Mouse (Mus musculus): ENCODE results near the gene Rpf2.
A peak's percentile ranks its signal among the peaks of the same experiment; 100 is the strongest.

The Rpf2 gene

DNA sequence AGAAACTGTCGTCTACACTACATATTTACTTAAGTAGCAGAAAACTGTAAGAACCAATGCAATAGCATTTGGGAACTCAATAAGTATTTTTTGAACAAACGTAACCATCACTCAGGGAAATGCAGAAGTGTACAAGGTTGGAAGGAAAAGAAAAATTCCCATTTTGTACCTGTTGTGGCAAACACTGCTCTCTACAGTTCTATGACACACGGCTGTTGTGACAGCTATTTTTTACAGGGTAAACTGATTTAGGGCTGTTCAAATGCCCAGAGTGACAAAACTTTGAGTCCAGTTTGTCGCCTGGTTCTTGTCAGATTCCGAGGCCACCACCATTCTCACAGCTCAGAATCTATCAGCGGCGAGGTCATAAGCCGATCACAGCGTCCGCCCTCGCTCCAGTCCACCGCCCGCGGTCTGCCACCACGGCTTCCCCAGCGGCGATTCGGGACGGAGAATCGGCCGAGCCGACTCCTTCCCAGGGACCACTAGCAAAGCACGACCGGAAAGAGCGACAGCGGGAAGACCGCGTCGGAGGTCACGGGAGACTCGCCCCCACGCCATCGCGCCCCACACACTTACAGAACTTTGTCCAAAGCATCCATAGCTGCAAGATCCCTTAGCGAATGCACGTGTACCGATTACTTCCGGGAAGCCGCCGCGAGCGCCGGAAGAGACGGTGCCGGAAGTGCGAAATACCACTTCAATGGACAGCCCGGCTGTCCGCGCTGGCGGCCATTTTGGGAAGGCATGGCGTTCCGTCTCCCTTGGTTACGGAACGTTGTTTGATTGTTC is at the start of gene Rpf2:
Gene Rpf2 (minus strand): TSS at position 663 of the 792 bp plus-strand sequence.
- peak; percentile 84 for DNase-seq (ENCODE audit: low read depth, low spot score)

DNA sequence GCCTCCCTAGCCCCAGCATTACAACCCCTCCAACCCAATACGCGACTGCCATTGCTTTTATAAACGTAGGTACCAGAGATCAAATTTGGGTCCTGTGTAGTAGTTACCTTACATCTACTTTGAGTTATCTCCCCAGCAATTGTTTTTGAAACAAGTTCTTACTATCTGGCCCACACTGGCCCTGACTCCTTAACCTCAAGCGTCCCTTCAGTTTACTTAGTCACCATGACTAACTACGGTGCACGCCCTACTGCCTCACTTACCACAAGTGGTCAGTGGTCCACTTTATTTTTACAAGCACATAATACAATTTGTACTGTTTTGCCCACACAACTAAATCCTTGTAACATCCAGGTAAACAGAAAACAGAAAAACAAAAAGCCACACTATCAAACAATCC is 45.8 kb upstream of the Rpf2 start:
- no peak for DNase-seq (ENCODE audit: low read depth, low spot score)

GRCm38 (mm10) chr10:40286767-40287166 is 39.9 kb upstream of the Rpf2 start:
- DNase-seq (ENCODE audit: low read depth, low spot score) = no peak

DNA sequence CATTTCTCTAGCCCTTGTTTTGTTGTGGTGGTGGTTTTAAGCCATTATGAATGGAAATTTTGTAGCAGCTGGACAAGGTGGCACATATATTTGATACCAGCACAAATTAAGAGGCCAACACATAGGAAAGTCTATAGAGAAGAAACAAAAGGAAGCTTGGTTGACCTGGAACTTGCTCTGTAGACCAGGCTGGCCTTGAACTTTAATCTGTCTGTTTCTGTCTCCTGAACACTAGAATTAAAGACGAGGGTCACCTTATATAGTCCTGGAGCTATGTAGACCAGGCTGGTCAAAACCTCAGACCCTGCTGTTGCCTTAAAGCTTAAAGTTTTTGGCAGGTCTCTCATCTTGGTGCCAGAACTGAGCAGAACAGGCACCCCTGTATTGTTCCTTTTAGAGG is 38.7 kb upstream of the Rpf2 start:
- DNase-seq (ENCODE audit: low read depth, low spot score) = no peak

- DNase-seq (ENCODE audit: low read depth, low spot score) = no peak
Observed at GRCm38 (mm10) chr10:40284997-40285396, 38.2 kb upstream of the Rpf2 start.

- no peak for DNase-seq (ENCODE audit: low read depth, low spot score)
Observed at GRCm38 (mm10) chr10:40284179-40284831, 37.5 kb upstream of the Rpf2 start.

DNA sequence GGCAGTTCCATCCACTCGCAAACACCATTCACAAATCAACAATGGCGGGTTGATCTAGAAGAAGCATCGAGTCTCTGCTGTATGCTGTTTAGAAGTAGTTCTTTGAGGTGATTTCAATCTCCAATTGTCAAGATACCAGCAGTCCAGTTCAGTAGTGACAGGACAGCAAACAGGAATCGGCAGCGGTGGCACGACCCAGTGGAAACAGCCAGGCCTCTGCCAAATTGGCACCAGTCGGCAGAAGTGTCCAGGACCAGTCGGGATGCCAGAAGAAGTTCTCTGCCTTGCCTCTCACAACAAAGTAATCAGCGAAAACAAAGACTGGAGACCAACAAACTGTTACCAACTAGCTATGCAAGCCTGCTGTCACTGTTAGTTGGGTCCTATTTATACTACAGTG is 36.8 kb upstream of the Rpf2 start:
- no peak for DNase-seq (ENCODE audit: low read depth, low spot score)

GRCm38 (mm10) chr10:40281565-40281964 is 34.7 kb upstream of the Rpf2 start:
- DNase-seq (ENCODE audit: low read depth, low spot score) = no peak

DNA sequence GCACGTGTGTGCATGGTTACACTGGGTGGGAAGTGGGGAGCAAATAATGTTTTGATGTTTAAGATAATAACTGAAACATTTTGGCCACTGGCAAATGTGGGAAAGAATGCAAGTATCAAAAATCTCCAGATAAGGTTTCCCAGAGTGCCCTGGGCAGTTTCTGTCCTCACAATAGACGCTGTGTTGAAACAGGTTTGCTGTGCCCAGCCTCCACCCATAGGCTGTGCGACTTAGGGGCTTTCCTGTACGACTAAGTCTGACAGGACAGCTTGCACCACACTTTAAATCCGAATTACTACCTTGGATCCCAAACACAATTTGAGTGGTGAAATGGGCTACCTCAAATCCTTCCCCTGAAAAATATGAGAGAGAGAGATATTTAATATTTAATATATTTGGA is 31.5 kb upstream of the Rpf2 start:
- DNase-seq (ENCODE audit: low read depth, low spot score) = no peak

DNA sequence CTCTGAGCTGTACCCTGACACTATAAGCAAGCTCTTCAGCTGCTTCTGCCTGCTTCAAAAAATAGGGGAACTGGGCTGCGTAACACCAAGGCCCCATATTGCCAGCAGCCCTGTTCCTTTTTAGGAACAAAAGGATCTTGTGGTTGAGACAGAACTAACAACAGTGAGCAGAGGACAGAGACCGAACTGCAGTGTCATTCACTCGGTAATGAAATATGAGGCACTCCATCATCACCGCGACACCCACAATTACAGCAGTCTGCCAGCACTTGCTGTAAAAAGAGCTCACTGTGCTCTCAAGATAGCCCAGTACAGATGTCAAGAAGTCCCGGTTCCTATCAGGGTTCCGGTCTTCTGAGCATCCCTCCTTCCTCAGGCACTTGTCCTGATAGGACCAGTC is 29.2 kb upstream of the Rpf2 start:
- DNase-seq (ENCODE audit: low read depth, low spot score) = no peak

DNA sequence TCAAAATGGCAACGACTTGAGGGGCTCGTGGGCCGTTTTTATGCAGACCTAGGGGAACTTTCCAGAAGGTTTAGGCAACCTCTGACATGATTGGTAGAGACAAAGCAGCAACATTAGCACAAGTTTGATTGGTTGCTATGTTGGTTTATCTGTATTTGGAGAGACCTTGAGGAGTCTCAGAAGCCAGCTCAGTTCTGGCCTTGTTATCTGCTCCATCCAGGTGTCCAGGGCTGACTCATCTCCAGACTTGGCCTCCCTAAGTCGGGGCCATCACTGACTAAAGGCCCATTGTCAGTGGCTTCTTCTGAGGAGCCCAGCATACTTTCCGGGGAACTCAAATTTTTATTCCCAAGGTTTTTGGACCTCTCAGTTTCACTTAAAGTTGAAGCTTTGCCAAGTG is 27.1 kb upstream of the Rpf2 start:
- DNase-seq (ENCODE audit: low read depth, low spot score) = no peak

- no peak for DNase-seq (ENCODE audit: low read depth, low spot score)
Observed at GRCm38 (mm10) chr10:40271216-40271615, 24.4 kb upstream of the Rpf2 start.

DNA sequence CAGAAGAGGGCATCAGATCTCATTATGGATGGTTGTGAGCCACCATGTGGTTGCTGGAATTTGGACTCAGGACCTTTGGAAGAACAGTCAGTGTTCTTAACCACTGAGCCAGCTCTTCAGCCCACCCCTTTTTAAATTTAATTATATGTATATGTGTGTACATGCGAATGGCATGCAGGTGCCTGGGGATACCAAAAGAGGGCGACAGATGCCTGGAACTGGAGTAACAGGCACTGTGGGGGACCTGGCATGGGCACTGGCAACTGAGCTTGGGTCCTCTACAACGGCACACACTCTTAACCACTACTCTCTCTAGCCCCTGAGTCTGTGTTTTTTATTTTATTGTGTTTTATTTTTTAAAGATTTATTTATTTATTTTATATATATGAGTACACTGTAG is 18.1 kb upstream of the Rpf2 start:
- no peak for DNase-seq (ENCODE audit: low read depth, low spot score)

GRCm38 (mm10) chr10:40263691-40264090 is 16.9 kb upstream of the Rpf2 start:
- no peak for DNase-seq (ENCODE audit: low read depth, low spot score)

GRCm38 (mm10) chr10:40262200-40262599 is 15.4 kb upstream of the Rpf2 start:
- no peak for DNase-seq (ENCODE audit: low read depth, low spot score)

GRCm38 (mm10) chr10:40260305-40260704 is 13.5 kb upstream of the Rpf2 start:
- no peak for DNase-seq (ENCODE audit: low read depth, low spot score)

GRCm38 (mm10) chr10:40259542-40259941 is 12.7 kb upstream of the Rpf2 start:
- no peak for DNase-seq (ENCODE audit: low read depth, low spot score)

GRCm38 (mm10) chr10:40258976-40259375 is 12.1 kb upstream of the Rpf2 start:
- no peak for DNase-seq (ENCODE audit: low read depth, low spot score)

- DNase-seq (ENCODE audit: low read depth, low spot score) = peak; percentile 89
Observed at GRCm38 (mm10) chr10:40258401-40258966, 11.6 kb upstream of the Rpf2 start.

- peak; percentile 87 for DNase-seq (ENCODE audit: low read depth, low spot score)
Observed at GRCm38 (mm10) chr10:40257414-40258255, 10.8 kb upstream of the Rpf2 start, which contains the start of gene Gtf3c6. Gene Gtf3c6 (minus strand): TSS chr10:40258108.

- no peak for DNase-seq (ENCODE audit: low read depth, low spot score)
Observed at GRCm38 (mm10) chr10:40256716-40257115, 9.9 kb upstream of the Rpf2 start.

- no peak for DNase-seq (ENCODE audit: low read depth, low spot score)
Observed at GRCm38 (mm10) chr10:40250969-40251368, 4.1 kb upstream of the Rpf2 start.

Data from brain, embryonic 18.5 days (tissue).